Mouse (Mus musculus): ENCODE data around the gene Ndufa8. TPM values are rescaled to one million over a fixed set of nuclear protein-coding genes. Genes with fewer than 3 reads are reported as not detected.
A peak's percentile ranks its signal among the peaks of the same experiment; 100 is the strongest.

The Ndufa8 gene
- polyA plus RNA-seq, 1 experiment from 2014 or later: 256 TPM

DNA sequence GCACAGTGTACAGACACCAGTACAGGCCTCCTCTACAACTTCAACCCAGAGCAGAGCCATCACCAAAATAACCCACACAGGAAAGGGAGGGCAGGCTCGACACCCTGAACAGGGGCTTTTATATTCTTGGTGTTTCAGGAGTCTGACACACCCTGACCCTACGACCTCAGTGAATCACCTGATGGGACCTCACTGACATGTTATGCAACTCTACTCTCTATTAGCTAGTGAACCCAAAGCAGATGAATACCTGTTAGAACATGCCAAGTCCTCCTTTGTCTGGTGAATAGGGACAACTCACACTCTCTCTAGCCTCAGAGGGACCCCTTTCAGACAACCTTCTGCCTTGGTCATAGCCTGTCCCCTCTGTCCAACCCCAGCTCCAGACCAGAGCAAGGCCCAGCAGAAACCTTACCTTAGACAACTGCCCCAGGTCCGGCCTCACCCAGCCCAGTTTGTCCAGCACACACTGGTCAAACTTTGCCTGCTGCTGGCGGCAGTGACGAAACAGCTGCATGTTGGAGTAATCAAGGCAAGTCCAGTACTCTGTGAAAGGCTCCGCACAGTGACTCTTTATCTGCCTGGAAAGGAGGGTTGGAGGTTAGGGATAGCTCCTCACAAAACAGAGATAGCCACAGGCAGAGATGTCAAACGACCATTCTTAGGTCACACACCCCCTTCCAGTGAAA is 9.8 kb downstream of the Ndufa8 start:
- Histone ChIP-seq H3K27me3 (no peaks in the 10 kb centered on the region), H3K4me2 (no peak overlapping the region), H3K27ac (no peak overlapping the region), H3K9me3 (no peaks in the 10 kb centered on the region), H3K9ac (no peak overlapping the region), H3K4me3 (no peak overlapping the region), H3K36me3 (peaks cover 53% of the 10 kb centered on the region), H3K4me1 (peaks cover 11% of the 10 kb centered on the region)
- no peak for ATAC-seq (ENCODE audit: borderline replicate concordance, extremely low read depth, low FRiP score, low TSS enrichment)
- 76% methylated on average over 7 of the region's 7 CpGs for WGBS

DNA sequence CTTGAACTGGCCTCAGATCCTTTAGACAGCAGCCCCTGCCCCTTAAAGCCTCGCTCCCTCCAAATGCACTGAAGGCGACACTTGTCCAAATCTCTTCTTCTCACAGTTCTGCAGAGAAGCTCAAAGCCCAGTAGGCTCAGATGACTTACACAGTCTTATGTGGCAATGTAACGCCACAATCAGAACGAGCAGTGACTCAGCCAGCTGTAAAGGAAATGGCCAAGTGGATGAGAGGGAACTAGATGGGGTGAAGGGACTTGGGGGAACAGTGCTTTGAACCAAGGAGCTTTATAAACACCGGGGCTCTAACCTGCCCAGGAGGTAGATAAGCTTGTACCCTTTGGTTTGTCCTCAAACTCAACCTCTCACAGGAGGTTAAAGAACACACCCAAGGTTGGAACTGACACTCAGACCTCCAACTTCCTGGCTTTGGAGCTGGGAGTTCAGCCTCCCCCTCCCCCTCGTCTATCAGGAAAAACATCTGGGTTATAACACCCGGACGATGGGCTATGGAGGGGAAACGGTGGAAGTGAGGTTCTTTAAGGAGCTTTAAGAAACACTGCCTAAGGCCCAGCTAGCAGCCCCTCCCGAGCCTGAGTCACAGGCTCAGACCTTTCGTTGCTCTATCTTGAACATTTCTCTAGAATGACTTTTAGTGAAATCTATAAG is 13.7 kb downstream of the Ndufa8 start:
- H3K4me3 ChIP-seq: no peak overlapping the region
- H3K27me3 ChIP-seq: no peaks in the 10 kb centered on the region
- H3K27ac ChIP-seq: peak overlapping the region; percentile 45
- no peak for ATAC-seq (ENCODE audit: borderline replicate concordance, extremely low read depth, low FRiP score, low TSS enrichment)
- 55% methylated on average over 11 of the region's 11 CpGs for WGBS
- H3K4me1 ChIP-seq: peaks cover 13% of the 10 kb centered on the region; the same call in 1 of the 2 replicates
- no peak overlapping the region for H3K9ac ChIP-seq
- no peak overlapping the region for H3K4me2 ChIP-seq
- peaks cover 37% of the 10 kb centered on the region for H3K36me3 ChIP-seq
- H3K9me3 ChIP-seq: no peaks in the 10 kb centered on the region

DNA sequence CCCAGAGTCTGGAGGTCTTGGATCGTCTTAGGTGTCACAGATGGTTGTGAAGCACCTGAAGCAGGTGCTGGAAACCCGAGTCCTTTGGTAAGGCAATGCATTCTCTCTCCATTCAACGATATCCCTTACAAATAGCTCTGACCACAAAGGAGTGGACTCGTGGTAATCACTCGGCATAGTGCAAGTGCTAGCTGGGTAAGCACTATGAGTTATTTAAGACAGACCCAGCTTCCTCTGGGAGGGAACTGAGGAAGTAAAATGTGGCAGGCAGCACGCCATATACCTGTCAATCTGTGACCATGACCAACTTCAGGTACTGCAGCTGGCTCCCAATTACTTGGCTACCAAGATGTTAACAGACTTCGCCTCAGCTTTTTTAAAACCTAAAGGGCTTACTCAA is 14.3 kb downstream of the Ndufa8 start:
- no peaks in the 10 kb centered on the region for H3K27me3 ChIP-seq
- H3K4me3 ChIP-seq: no peak overlapping the region
- 0 out of 2 replicates have a peak overlapping the region, but pooled peaks have one; percentile 45 for H3K27ac ChIP-seq
- WGBS: 86% methylated on average over 7 of the region's 7 CpGs
- no peak overlapping the region for H3K4me2 ChIP-seq
- H3K36me3 ChIP-seq: peaks cover 37% of the 10 kb centered on the region
- ATAC-seq (ENCODE audit: borderline replicate concordance, extremely low read depth, low FRiP score, low TSS enrichment): no peak
- no peaks in the 10 kb centered on the region for H3K9me3 ChIP-seq
- peaks cover 13% of the 10 kb centered on the region; the same call in 1 of the 2 replicates for H3K4me1 ChIP-seq
- no peak overlapping the region for H3K9ac ChIP-seq

DNA sequence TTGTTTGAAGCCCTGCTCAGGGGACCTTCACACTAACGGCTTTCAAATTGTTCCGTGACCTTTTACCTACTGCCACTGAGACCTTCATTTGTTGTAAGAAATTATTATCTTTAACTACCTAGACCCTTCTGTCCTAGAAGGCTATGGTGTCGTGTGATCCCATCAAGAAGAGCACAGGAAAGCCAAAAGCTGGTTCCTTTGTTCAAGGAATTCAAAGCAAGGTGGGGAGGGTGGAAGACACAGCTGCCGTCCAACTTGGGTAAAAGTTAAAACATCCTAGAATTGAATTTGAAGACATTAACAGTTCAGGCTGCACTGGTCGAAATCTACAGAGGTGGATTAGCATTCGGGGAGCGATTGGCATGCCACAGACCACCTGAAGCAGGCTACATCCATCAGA is 15.2 kb downstream of the Ndufa8 start:
- no peak overlapping the region for H3K4me2 ChIP-seq
- peaks cover 13% of the 10 kb centered on the region; the same call in 1 of the 2 replicates for H3K4me1 ChIP-seq
- H3K9ac ChIP-seq: no peak overlapping the region
- H3K4me3 ChIP-seq: no peak overlapping the region
- no peaks in the 10 kb centered on the region for H3K27me3 ChIP-seq
- no peak overlapping the region for H3K27ac ChIP-seq
- peaks cover 32% of the 10 kb centered on the region for H3K36me3 ChIP-seq
- H3K9me3 ChIP-seq: no peaks in the 10 kb centered on the region
- ATAC-seq (ENCODE audit: borderline replicate concordance, extremely low read depth, low FRiP score, low TSS enrichment): no peak
- WGBS: 67% methylated on average over 7 of the region's 7 CpGs

DNA sequence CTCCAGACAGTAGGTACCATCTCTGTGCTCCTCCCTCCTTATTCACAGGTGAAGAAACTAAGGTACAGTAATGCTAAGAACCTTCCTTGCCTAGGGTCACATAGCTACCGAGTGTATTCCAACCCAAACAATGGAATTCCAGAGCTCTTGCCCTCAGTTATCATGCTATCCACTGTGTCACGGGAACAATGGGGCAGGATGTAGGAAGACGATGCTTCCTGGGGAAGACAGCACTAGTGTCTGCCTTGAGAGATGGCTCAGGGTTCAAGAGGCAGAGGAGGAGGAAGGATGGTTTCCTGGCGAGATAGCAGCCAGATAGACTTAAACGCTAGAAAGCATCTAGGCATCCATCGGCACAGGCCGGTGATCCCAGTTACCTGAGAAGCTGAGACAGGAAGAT is 16.3 kb downstream of the Ndufa8 start:
- 0 out of 2 replicates have a peak overlapping the region, but pooled peaks have one; percentile 23 for H3K27ac ChIP-seq
- H3K4me3 ChIP-seq: no peak overlapping the region
- no peaks in the 10 kb centered on the region for H3K27me3 ChIP-seq
- peaks cover 22% of the 10 kb centered on the region for H3K36me3 ChIP-seq
- H3K4me2 ChIP-seq: no peak overlapping the region
- H3K9me3 ChIP-seq: no peaks in the 10 kb centered on the region
- 73% methylated on average over 7 of the region's 7 CpGs for WGBS
- ATAC-seq (ENCODE audit: borderline replicate concordance, extremely low read depth, low FRiP score, low TSS enrichment): no peak
- H3K4me1 ChIP-seq: peaks cover 13% of the 10 kb centered on the region; the same call in 1 of the 2 replicates
- H3K9ac ChIP-seq: no peak overlapping the region

DNA sequence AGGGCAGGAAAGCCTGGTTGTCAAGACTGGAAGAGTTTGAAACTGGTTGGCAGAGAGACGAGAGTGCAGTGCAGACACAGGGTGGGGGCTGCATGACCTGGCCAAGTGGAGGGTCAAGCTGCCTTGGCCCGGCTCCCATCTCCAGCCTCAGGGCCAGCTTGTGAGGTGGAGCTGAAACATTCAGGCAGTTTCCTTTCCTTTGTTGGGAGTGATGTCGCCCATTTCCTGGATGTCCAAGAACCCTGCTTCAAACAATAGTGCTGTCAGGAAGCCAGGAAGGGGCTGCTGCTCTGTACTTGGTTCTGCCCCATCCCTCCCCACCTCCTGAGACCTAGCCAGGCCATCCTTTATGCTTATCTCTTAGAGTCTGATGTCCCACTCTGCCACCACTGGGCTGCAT is 25.9 kb downstream of the Ndufa8 start:
- no peaks in the 10 kb centered on the region for H3K27me3 ChIP-seq
- ATAC-seq (ENCODE audit: borderline replicate concordance, extremely low read depth, low FRiP score, low TSS enrichment): peak; percentile 74
- H3K27ac ChIP-seq: no peak overlapping the region
- no peaks in the 10 kb centered on the region for H3K36me3 ChIP-seq
- H3K4me3 ChIP-seq: no peak overlapping the region
- H3K4me2 ChIP-seq: no peak overlapping the region
- no peaks in the 10 kb centered on the region for H3K9me3 ChIP-seq
- WGBS: 41% methylated on average over 3 of the region's 3 CpGs
- H3K4me1 ChIP-seq: peaks cover 7% of the 10 kb centered on the region; the same call in 1 of the 2 replicates
- H3K9ac ChIP-seq: no peak overlapping the region

DNA sequence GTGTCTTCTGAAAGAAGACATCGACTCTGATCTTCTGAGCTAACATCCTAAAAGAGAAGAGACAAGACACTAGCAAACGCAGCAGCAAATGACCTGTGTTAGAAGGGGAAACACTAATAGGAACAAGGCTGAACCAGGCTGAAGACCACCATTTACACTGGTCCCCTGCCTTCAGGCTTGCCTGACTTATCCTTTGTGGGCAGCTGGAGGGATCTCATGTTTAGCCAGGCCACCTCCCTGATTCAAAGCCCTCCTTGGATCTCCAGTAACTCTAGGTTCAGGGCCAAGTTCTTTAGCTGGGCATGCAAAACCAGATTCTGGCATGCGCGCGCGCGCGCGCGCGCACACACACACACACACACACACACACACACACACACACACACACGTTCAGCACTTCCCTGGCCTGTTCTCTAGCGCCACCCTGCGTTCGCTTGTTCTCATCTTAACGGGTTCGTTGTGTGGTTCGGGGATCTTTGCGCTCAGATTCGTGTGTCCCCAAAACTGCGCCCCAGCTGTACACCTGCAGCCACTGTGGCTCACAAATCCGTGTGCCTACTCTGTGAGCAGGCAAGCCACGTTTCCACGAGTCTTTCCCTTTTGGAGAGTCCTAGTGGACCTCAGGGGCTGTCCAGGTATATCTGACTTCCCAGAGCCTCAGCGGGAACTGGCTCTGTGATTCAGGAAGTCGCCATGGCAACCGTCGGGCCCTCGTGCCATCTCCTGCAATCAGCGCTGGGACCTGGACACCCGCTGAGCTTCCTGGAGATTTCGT is 27.6 kb downstream of the Ndufa8 start:
- no peak overlapping the region for H3K27ac ChIP-seq
- H3K9me3 ChIP-seq: no peaks in the 10 kb centered on the region
- H3K27me3 ChIP-seq: no peaks in the 10 kb centered on the region
- H3K9ac ChIP-seq: no peak overlapping the region
- H3K36me3 ChIP-seq: no peaks in the 10 kb centered on the region
- peak overlapping the region; percentile 25; the same call in 1 of the 2 replicates for H3K4me3 ChIP-seq
- H3K4me2 ChIP-seq: peak overlapping the region; percentile 50
- peaks cover 7% of the 10 kb centered on the region; the same call in 1 of the 2 replicates for H3K4me1 ChIP-seq
- peak; percentile 53 for ATAC-seq (ENCODE audit: borderline replicate concordance, extremely low read depth, low FRiP score, low TSS enrichment)
- 7% methylated on average over 32 of the region's 32 CpGs for WGBS

DNA sequence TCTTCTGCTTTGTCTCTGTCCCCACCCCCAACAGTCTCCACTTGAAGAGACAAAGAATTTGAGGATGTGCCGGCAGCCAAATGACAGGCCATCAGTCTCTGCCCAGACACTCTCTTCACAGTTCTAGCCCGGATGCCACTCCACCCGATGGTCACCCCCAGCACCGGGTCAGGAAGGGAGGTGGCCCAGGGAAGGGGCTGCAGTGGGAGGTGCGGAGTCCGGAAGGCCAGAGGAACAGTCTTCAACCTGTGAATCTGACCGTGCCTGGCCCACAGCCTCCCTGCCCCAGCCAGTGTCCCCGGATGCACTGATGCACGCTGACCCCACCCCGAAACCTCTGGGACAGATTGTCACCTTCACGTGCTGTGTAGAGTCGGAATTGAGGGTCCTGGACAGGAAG is 36.2 kb downstream of the Ndufa8 start:
- peaks cover 19% of the 10 kb centered on the region for H3K4me1 ChIP-seq
- no peak overlapping the region for H3K4me2 ChIP-seq
- no peaks in the 10 kb centered on the region for H3K9me3 ChIP-seq
- peak overlapping the region; percentile 13; the same call in 1 of the 2 replicates for H3K27ac ChIP-seq
- H3K9ac ChIP-seq: no peak overlapping the region
- peak; percentile 70 for ATAC-seq (ENCODE audit: borderline replicate concordance, extremely low read depth, low FRiP score, low TSS enrichment)
- WGBS: 46% methylated on average over 12 of the region's 12 CpGs
- no peaks in the 10 kb centered on the region for H3K36me3 ChIP-seq
- H3K4me3 ChIP-seq: no peak overlapping the region
- peaks cover 32% of the 10 kb centered on the region for H3K27me3 ChIP-seq

DNA sequence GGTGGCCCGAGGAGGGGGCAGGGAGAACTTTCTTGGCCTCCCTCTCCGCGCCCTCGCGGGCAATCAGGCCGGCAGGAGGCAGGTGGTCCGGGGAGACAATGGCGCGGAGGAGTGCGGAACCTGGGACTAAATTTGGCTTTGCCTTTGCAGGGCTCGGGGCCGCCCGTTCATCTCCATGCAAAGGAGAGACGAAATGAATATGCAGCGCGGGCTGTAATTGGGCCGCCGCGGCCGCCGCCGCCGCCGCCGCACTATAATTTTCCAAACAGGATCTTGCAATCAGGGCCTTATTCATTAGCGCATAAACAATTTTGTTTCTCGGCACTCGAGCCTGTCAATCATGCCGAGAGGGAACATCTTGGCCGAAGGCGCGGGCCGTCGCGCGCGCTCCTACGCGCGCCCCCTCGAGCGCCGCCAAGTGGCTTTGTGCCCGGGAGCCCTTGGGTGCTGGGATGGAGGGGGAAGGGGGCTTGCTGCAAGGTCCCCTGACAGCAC is 37.8 kb downstream of the Ndufa8 start:
- Histone ChIP-seq H3K4me2 (peak overlapping the region; percentile 89), H3K4me1 (peaks cover 19% of the 10 kb centered on the region), H3K9me3 (no peaks in the 10 kb centered on the region), H3K9ac (peak overlapping the region; percentile 27; the same call in 1 of the 2 replicates), H3K27ac (no peak overlapping the region), H3K4me3 (peak overlapping the region; percentile 45), H3K36me3 (no peaks in the 10 kb centered on the region), H3K27me3 (peaks cover 32% of the 10 kb centered on the region)
- ATAC-seq (ENCODE audit: borderline replicate concordance, extremely low read depth, low FRiP score, low TSS enrichment): no peak; the same call in 1 of the 2 replicates
- under 1% methylated on average over 44 of the region's 44 CpGs for WGBS

DNA sequence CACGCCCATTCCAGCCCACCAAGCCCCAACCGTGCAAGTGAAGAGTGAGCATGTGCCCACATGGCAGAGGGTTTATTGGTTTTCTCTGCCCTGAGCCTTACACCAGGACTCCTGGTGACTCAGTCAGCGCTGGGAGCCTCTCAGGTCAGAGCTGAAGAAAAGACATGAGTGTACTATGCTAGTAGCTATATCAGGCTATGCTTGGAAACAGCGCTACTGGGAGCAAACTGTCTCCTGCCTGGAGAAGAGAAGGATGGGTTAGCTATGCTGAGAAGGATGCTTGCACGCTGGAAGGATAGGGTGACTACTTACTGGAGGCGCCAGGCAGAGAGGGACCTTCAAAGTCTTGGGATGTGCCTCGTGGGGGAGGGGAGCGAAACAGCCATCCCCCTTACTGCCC is 38.6 kb downstream of the Ndufa8 start:
- Histone ChIP-seq H3K36me3 (no peaks in the 10 kb centered on the region), H3K4me1 (peaks cover 19% of the 10 kb centered on the region), H3K4me2 (0 out of 2 replicates have a peak overlapping the region, but pooled peaks have one; percentile 89), H3K27me3 (peaks cover 32% of the 10 kb centered on the region), H3K4me3 (no peak overlapping the region), H3K27ac (no peak overlapping the region), H3K9me3 (no peaks in the 10 kb centered on the region), H3K9ac (no peak overlapping the region)
- ATAC-seq (ENCODE audit: borderline replicate concordance, extremely low read depth, low FRiP score, low TSS enrichment): no peak
- 52% methylated on average over 8 of the region's 8 CpGs for WGBS

DNA sequence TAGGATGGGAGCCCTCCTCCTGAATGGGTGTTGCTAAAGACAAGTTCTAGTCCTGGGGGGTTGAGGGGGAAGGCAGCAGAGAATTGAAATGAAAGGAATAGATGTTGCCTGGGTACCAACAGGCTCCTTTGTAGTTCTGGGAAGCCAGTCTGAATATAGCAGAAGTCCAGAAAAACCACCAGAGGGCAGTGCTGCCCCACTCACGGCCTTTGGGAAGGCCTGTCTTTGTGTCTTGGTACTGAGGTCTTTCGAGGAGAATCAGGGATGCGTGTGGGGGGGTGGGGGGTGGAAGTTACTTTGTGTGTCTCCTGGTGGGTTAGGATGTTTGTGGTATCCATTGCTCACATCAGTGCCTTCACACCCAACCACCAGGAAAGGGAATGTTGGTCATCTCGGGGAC is 39.8 kb downstream of the Ndufa8 start:
- Histone ChIP-seq H3K9ac (no peak overlapping the region), H3K27ac (no peak overlapping the region), H3K9me3 (no peaks in the 10 kb centered on the region), H3K4me1 (peaks cover 19% of the 10 kb centered on the region), H3K4me2 (no peak overlapping the region), H3K27me3 (peaks cover 32% of the 10 kb centered on the region), H3K36me3 (no peaks in the 10 kb centered on the region), H3K4me3 (no peak overlapping the region)
- ATAC-seq (ENCODE audit: borderline replicate concordance, extremely low read depth, low FRiP score, low TSS enrichment): no peak
- 21% methylated on average over 4 of the region's 4 CpGs for WGBS
